Mouse (Mus musculus): ENCODE measurements at regions not wholly inside any gene's neighbourhood (a gene's known extent, or its start where the extent isn't known, plus 50 kb on each side); places are given as distances from the start of the nearest gene placed in this dataset.

GRCm38 (mm10) chr13:103683169-103683568 lies 91.2 kb downstream of the Srek1 start:
- no peak for DNase-seq (ENCODE audit: low spot score in 2 of 2)

DNA sequence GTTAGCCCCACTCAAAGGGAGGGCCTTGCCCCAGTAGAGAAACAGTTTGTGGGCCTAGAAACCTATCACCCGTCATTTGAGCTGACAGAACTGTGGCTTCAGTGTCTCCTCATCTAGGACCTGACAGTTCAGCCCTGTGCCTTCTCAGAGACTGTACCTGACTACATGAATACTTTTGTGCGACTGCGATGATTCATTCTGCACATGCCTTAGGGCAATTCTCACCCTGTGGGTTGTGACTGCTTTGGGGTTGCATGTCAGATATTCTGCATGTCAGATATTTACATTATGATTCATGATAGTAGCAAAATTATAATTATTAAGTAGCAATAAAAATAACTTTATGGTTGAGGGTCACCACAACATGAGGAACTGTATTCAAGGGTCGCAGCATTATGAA lies 93.7 kb downstream of the Srek1 start:
- DNase-seq (ENCODE audit: low spot score in 2 of 2), result no peak

- DNase-seq (ENCODE audit: low spot score in 2 of 2), result no peak
These were observed 94.4 kb downstream of the Srek1 start for GRCm38 (mm10) chr13:103680052-103680451.

- no peak for DNase-seq (ENCODE audit: low spot score in 2 of 2)
These were observed 97.6 kb downstream of the Srek1 start for GRCm38 (mm10) chr13:103676831-103677230.

GRCm38 (mm10) chr13:103676221-103676620 lies 98.2 kb downstream of the Srek1 start:
- DNase-seq (ENCODE audit: low spot score in 2 of 2), result no peak

- no peak for DNase-seq (ENCODE audit: low spot score in 2 of 2)
These were observed 103.8 kb downstream of the Srek1 start for GRCm38 (mm10) chr13:103670611-103671010.

DNA sequence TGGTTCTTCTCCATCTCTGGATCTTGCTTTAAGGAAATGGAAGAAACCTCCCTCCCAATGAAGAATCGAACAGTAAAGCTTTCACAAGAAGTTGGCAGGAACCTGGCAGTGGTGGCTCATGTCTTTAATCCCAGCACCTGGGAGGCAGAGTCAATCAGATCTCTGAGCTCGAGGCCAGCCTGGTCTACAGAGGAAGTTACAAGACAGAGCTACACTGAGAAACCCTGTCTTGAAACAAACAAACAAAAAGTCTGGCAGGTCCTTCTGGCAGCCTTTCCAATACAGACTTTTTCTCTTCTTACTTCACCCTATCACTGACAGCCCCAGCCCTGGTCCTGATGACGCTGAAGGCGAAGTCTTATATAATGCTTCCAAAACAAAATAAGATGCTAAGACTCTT lies 104.6 kb downstream of the Srek1 start:
- DNase-seq (ENCODE audit: low spot score in 2 of 2), result no peak

- DNase-seq (ENCODE audit: low spot score in 2 of 2), result no peak
These were observed 106.7 kb downstream of the Srek1 start for GRCm38 (mm10) chr13:103667749-103668148.

DNA sequence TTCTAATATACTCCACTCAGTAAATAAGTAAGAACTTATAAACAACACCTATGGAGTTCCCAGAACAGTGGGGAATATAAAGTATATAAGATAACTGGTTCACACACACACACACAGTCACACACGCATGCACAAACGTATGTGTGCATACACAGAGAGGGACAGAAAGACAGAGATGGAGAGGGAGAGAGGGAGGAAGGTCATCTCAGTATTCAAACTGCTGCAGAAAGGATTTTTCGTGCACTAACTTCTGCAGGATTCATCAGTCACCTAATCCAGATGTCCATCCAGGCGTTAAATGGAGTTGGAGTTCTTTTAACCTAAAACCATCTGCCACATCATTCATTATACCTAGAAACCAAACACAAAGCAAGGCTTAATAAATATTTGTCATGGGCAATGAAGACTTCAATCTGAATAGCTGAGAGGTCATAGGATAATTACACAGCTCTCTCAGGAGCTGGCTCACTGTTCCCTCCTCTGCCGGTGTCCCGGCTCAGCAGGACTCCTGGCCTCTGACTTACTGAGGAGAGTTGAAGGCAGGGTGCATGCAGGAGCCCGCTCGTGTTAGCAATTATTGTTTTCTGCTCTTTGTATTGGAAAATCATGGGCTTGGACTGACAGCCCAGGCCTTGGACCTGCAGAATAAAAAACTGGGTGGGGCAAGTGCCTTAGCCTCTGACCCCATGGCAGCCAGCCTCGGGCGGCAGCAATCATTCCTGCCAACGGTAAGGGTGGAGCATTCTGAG lies 114.0 kb downstream of the Srek1 start:
- no peak for DNase-seq (ENCODE audit: low spot score in 2 of 2)

- DNase-seq (ENCODE audit: low spot score in 2 of 2), result no peak
These were observed 118.4 kb downstream of the Srek1 start for GRCm38 (mm10) chr13:103655966-103656365.

DNA sequence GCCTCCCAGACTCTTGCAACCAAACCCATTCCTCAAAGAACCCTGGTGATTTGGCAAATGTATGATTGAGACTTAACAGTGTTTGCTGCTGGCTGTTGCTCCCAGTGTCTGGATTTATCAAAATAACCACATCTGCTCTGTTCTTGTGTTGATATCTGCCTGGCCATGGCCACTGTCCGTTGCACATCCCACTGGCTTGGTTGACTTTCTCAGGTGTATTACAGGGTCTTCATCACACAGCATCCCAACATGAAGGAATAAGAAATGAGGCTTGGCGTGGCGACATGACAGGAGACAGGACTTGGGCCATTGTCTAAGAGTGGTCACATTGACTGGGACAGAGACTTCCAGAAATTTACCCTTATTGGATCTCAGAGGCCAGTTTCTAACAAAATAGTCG lies 121.2 kb downstream of the Srek1 start:
- DNase-seq (ENCODE audit: low spot score in 2 of 2), result no peak

- no peak for DNase-seq (ENCODE audit: low spot score in 2 of 2)
These were observed 125.0 kb downstream of the Srek1 start for GRCm38 (mm10) chr13:103649383-103649782.

DNA sequence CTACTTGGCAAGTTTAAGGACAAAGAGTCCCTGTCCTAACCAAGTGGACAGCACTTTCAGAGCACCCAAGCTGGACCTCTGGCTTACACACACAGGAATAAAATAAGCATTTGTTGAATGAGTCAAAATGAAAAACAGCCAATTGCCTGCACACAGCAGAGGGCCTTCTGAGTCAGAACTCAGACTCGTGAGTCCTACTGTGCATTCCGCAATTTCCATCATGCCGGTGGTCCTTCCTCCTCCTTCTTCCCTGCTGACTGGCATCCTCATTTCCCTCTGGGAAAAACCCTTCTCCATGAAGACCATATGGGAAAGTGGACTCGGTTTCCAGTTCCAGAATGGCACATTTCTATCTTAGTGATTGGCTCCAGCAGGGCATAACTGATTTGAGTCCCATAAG lies 126.4 kb downstream of the Srek1 start:
- no peak for DNase-seq (ENCODE audit: low spot score in 2 of 2)

DNA sequence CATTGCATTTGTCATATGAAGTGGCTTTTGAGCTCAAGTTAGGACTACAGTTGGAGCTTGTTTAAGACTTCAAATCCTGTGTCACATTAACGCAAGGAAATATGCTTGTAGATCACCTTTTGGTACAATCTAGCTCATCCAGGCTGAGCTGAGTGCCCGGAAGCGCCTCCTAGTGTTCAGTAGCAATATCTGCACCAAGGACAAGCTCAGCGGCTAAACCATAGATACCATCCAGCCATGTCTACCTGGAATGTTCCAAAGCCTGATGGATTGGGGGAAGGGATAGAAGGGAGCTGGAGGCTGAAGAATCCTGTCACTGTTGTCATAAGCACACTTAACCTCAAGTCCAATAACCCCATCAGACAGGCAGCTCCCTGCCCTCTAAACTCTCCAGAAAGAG lies 128.4 kb downstream of the Srek1 start:
- DNase-seq (ENCODE audit: low spot score in 2 of 2), result no peak

GRCm38 (mm10) chr13:103643993-103644722 lies 130.2 kb downstream of the Srek1 start:
- DNase-seq (ENCODE audit: low spot score in 2 of 2), result peak in 1 of 2 experiments; percentile 29

GRCm38 (mm10) chr13:103643486-103643885 lies 130.9 kb downstream of the Srek1 start:
- DNase-seq (ENCODE audit: low spot score in 2 of 2), result no peak

- no peak for DNase-seq (ENCODE audit: low spot score in 2 of 2)
These were observed 131.6 kb downstream of the Srek1 start for GRCm38 (mm10) chr13:103642542-103643375.

DNA sequence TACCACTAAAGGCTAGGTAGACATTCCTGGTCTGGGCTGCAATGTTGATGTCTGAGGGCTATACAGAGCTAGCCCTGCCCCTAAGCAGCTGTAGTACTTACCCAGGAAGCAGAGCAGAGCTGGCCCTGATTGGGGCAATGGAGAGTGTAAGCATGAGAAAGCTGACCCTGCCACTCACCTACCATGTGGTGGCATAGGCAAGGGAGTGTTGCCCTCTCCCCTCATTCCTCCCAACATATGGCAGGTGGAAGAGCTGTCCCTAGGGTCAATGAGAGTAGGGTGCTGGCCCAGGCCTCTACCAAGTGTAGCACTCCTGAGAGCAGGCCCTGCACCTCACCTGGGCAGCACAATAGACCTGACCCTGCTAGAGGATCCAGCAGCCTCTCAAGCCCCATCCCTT lies 136.4 kb downstream of the Srek1 start:
- no peak for DNase-seq (ENCODE audit: low spot score in 2 of 2)

DNA sequence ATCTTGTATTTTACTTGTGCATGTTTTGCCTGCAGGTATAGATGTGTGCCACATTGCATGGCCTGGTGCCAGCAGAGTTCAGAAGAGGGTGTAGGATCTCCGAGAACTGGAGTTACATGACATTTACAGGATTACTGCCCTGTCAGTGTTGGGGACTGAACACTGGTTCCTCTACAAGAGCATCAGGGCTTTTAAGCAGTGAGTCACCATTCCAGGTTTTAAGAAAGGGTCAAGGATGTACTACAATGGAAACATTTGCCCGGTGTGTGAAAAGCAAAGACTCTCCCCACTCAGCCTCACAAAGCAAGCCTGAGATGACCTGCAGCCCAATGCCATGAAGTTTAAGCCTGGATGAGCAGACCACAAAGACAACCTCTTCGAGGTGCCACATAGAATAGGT lies 137.0 kb downstream of the Srek1 start:
- no peak for DNase-seq (ENCODE audit: low spot score in 2 of 2)

GRCm38 (mm10) chr13:103636595-103636994 lies 137.8 kb downstream of the Srek1 start:
- no peak for DNase-seq (ENCODE audit: low spot score in 2 of 2)

DNA sequence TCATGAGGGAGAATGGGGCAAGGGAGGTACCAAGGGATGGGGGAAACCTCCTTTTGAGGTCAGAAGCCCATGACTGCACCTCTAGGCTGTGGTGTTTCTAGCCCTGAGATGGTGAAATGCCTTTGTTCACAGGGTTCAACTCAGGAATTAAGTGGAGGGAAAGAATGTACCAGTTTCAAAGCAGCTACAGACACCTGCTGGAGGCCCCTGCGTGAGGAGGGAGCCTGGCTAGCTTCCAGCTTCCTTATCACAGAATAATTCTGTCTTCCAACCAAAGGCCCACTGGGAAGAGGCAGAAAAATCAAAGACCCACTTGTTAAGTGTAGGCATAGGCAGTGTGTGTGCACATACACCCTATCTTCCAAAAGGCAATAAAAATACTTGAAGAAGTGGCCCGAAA lies 150.6 kb downstream of the Srek1 start:
- no peak for DNase-seq (ENCODE audit: low spot score in 2 of 2)

DNA sequence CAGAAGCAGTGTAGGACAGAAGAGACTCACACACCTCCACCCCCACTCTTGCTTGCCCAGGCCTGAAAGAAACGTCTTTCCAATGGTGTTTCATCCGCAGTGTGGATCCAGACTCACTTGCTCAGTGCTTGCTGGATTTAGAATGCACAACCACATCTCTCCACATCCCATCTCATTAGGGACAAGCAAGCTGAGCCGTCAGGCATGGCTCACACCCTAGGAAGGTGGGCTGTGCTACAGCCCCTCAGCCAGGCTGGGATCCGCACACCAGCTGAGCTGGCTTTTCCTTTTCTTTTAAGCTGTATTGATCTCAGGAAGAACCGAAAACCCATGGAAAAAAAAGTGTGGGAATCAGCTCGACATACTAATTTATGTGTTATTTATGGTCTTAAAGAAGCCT lies 151.1 kb downstream of the Srek1 start:
- no peak for DNase-seq (ENCODE audit: low spot score in 2 of 2)

Data from frontal cortex, postnatal 10 days (tissue).